In the genomic region with DNA sequence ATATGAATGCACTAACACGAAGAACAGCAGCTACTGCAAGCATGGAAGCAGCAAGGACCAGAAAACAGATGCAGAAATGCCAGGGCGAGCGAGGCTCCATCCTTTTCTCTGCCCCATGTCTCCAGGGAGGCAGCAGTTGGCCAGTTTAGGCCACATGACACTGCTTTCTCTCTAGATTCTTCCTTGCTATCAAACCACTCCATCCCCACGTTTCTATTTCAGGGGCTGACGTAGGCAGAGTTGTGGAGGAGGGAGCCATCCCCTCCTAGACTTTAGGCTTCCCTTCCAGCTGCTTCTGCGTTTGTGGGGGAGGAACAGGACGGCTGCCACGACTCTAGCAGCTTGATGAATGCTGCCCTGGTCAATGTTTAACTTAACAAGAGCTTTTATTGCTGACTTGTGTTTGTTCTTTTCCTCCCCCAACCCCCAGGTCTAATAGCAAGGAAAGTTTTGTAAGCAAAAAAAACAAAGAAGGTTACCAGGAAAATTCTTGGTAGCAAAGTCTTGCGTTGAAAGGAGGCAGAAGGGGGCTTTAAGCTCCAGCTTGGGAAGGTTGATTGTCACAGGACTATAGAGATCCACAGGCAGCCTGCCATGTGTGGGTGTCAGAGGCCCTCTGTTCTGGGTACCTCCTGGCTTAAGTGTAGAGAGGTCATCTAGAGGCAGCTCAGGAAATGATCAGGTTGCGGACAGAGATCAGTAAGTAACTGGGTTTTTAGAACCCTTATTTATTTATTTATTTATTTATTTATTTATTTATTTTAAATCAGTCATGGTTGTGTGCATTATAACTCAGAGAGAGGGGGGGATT, we compare ENCODE assay signal across 8 mouse cellular contexts.
DNase-seq lines count a peak whose midpoint lies in the region; ATAC-seq and TF ChIP-seq lines count a peak whose summit lies in the region.

No protein-coding gene starts in this region.

- in situ Hi-C loops in Patski (cut with MboI; ENCODE audit: low pct_unique_long_range_greater_than_20kb) = no loop called here

- H3K9me3 ChIP-seq in embryonic facial prominence, embryonic 14.5 days (ENCODE audit: control insufficient read depth, low read length) = 0 out of 2 replicates have a peak, but pooled peaks cover 8% of the 10 kb centered on the region
- H3K9me3 ChIP-seq in liver, embryonic 11.5 days (ENCODE audit: control insufficient read depth, low read length) = no peaks in the 10 kb centered on the region
- no peaks in the 10 kb centered on the region for H3K9me3 ChIP-seq in neural tube, embryonic 14.5 days (ENCODE audit: control insufficient read depth, low read length)

- no peak for TF ChIP-seq CTCF in Patski (IDR thresholded peaks at IDR 0.05)
- TF ChIP-seq CTCF in thymus, adult 2 months (IDR thresholded peaks at IDR 0.05; ENCODE audit: borderline replicate concordance, control insufficient read depth, extremely low read depth, insufficient read depth, low read length, poor library complexity) = no peak

- peaks cover 10% of the 10 kb centered on the region for H3K4me1 ChIP-seq in embryonic facial prominence, embryonic 14.5 days (ENCODE audit: control insufficient read depth, insufficient read depth, low read length)
- H3K4me1 ChIP-seq in liver, embryonic 11.5 days (replicated peaks; ENCODE audit: control insufficient read depth, insufficient read depth, low read length) = peaks cover 34% of the 10 kb centered on the region
- 0 out of 2 replicates have a peak, but pooled peaks cover 13% of the 10 kb centered on the region for H3K4me1 ChIP-seq in neural tube, embryonic 14.5 days (ENCODE audit: control insufficient read depth, insufficient read depth, low read length)
- H3K4me1 ChIP-seq in thymus, adult 2 months (replicated peaks; ENCODE audit: control insufficient read depth, insufficient read depth, low read length) = peaks cover 10% of the 10 kb centered on the region

- CTCF ChIA-PET in Patski (lab: Charles Lee) = interaction anchor here (1.0 to 1.7 kb wide), 3 partner anchors 109 to 232 kb away, joined by 3 read pairs; no protein-coding TSS in a partner anchor

- POLR2A ChIA-PET in Patski (lab: Charles Lee) = interaction anchor here (0.7 to 1.6 kb wide), 5 partner anchors 21 to 188 kb away, joined by 3 to 5 read pairs (median 3); a partner anchor contains a TSS

- no peaks in the 10 kb centered on the region for H3K27me3 ChIP-seq in Patski
- no peaks in the 10 kb centered on the region for H3K27me3 ChIP-seq in embryonic facial prominence, embryonic 14.5 days (replicated peaks; ENCODE audit: control insufficient read depth, insufficient read depth, low read length)
- no peaks in the 10 kb centered on the region for H3K27me3 ChIP-seq in liver, embryonic 11.5 days (replicated peaks; ENCODE audit: control insufficient read depth, insufficient read depth, low read length)
- H3K27me3 ChIP-seq in neural tube, embryonic 14.5 days (ENCODE audit: control insufficient read depth, insufficient read depth, low read length) = no peaks in the 10 kb centered on the region
- H3K27me3 ChIP-seq in thymus, adult 2 months (ENCODE audit: control insufficient read depth, insufficient read depth, low read length) = no peaks in the 10 kb centered on the region

- no peak overlapping the region for H3K4me2 ChIP-seq in embryonic facial prominence, embryonic 14.5 days (ENCODE audit: low read depth, low read length)
- H3K4me2 ChIP-seq in liver, embryonic 11.5 days = peak overlapping the region; percentile 31
- no peak overlapping the region for H3K4me2 ChIP-seq in neural tube, embryonic 14.5 days (ENCODE audit: low read depth, low read length)

- H3K36me3 ChIP-seq in embryonic facial prominence, embryonic 14.5 days (ENCODE audit: control insufficient read depth, insufficient read depth, low read length) = no peaks in the 10 kb centered on the region
- H3K36me3 ChIP-seq in liver, embryonic 11.5 days (ENCODE audit: control insufficient read depth, insufficient read depth, low read length) = no peaks in the 10 kb centered on the region
- no peaks in the 10 kb centered on the region for H3K36me3 ChIP-seq in neural tube, embryonic 14.5 days (ENCODE audit: control insufficient read depth, insufficient read depth, low read length)
- no peaks in the 10 kb centered on the region for H3K36me3 ChIP-seq in thymus, adult 2 months (ENCODE audit: control insufficient read depth, insufficient read depth, low read length)

- ATAC-seq in Patski = peak; percentile 91
- ATAC-seq in embryonic facial prominence, embryonic 14.5 days (ENCODE audit: low read depth) = peak; percentile 78
- ATAC-seq in liver, embryonic 11.5 days (replicated peaks; ENCODE audit: low FRiP score) = peak; percentile 56
- peak; percentile 56; the same call in 1 of the 2 replicates for ATAC-seq in neural tube, embryonic 14.5 days (ENCODE audit: low read depth)
- ATAC-seq in inflammation-experienced regulatory T-cells, adult 6 months = no peak

- no peak overlapping the region for H3K4me3 ChIP-seq in embryonic facial prominence, embryonic 14.5 days (ENCODE audit: low read depth, low read length)
- no peak overlapping the region for H3K4me3 ChIP-seq in liver, embryonic 11.5 days (ENCODE audit: low read depth, low read length)
- no peak overlapping the region for H3K4me3 ChIP-seq in neural tube, embryonic 14.5 days (ENCODE audit: low read depth, low read length)
- H3K4me3 ChIP-seq in thymus, adult 2 months (ENCODE audit: control insufficient read depth, insufficient read depth, low read length) = no peak overlapping the region

- H3K27ac ChIP-seq in embryonic facial prominence, embryonic 14.5 days (replicated peaks; ENCODE audit: low read depth, low read length) = peak overlapping the region; percentile 28; the same call in 1 of the 2 replicates
- peak overlapping the region; percentile 61 for H3K27ac ChIP-seq in liver, embryonic 11.5 days (ENCODE audit: low read depth, low read length)
- peak overlapping the region; percentile 35; the same call in 1 of the 2 replicates for H3K27ac ChIP-seq in neural tube, embryonic 14.5 days (ENCODE audit: low read depth, low read length)
- no peak overlapping the region for H3K27ac ChIP-seq in thymus, adult 2 months (ENCODE audit: control insufficient read depth, insufficient read depth, low read length)

- TF ChIP-seq POLR2A in thymus, adult 2 months (IDR thresholded peaks at IDR 0.05; ENCODE audit: control insufficient read depth, extremely low read depth, insufficient read depth, low read length, poor library complexity) = no peak

- peak; percentile 96 for DNase-seq in Patski (ENCODE audit: low read depth, low spot score)
- peak; percentile 82 for DNase-seq in embryonic facial prominence, embryonic 14.5 days (ENCODE audit: low spot score)
- peak; percentile 84 to 86 for DNase-seq in heart, postnatal 10 days
- peak; percentile 69 to 89 for DNase-seq in kidney, postnatal 36 days
- peak; percentile 55 for DNase-seq in liver, embryonic 11.5 days (ENCODE audit: low spot score)
- DNase-seq in thymus, adult 2 months = no peak

- no peak overlapping the region for H3K9ac ChIP-seq in embryonic facial prominence, embryonic 14.5 days (ENCODE audit: low read depth, low read length)
- no peak overlapping the region for H3K9ac ChIP-seq in liver, embryonic 11.5 days (ENCODE audit: low read depth, low read length)
- H3K9ac ChIP-seq in neural tube, embryonic 14.5 days (replicated peaks; ENCODE audit: low read depth, low read length) = 0 out of 2 replicates have a peak overlapping the region, but pooled peaks have one; percentile 2

- 29% methylated on average over 10 of the region's 10 CpGs for WGBS in embryonic facial prominence, embryonic 14.5 days
- 25% methylated on average over 10 of the region's 10 CpGs for WGBS in liver, embryonic 11.5 days
- WGBS in neural tube, embryonic 14.5 days = 19% methylated on average over 10 of the region's 10 CpGs
- 58% methylated on average over 10 of the region's 10 CpGs for WGBS in thymus, adult 2 months

- intact Hi-C loops in heart, postnatal 10 days (cut with DNase I) = loop anchor here (2.0 kb wide), 1 partner anchor 187 kb away; no protein-coding TSS in a partner anchor
